Mouse (Mus musculus): ENCODE measurements at regions not wholly inside any gene's neighbourhood (a gene's known extent, or its start where the extent isn't known, plus 50 kb on each side); places are given as distances from the start of the nearest gene placed in this dataset.

DNA sequence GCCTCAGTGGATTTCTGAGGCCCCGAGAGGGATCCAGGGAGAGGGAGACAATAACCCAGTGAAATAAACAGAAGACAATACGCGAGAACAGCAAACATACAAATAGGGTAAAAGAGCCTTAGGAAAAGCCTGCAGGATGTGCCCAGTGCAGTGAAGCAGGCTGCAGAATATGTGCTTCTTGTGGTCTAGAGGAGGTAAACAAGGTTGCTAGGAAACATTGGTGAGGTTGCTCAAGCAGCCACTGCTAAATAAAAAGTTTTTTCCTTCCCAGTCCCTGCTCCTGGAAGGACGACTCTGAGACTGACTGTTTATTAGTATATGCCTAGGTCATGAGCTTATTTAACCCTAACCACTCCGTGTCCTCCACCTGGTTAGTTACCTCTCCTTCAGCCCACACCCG, 201.5 kb downstream of the Gadd45g start:
- Histone ChIP-seq H3K27me3 (ENCODE audit: control insufficient read depth, insufficient read depth, low read depth, low read length) (no peaks in the 10 kb centered on the region), H3K4me2 (ENCODE audit: low read depth, low read length) (no peak overlapping the region), H3K9ac (ENCODE audit: low read depth, low read length) (no peak overlapping the region), H3K4me1 (ENCODE audit: control insufficient read depth, low read depth, low read length) (no peaks in the 10 kb centered on the region), H3K4me3 (ENCODE audit: low read depth, low read length) (no peak overlapping the region), H3K9me3 (replicated peaks; ENCODE audit: control insufficient read depth, low read length) (no peaks in the 10 kb centered on the region), H3K27ac (ENCODE audit: low read length) (no peak overlapping the region), H3K36me3 (ENCODE audit: control insufficient read depth, insufficient read depth) (no peaks in the 10 kb centered on the region)
- 62% methylated on average over 6 of the region's 6 CpGs for WGBS (ENCODE audit: insufficient replicate concordance)
- ATAC-seq (ENCODE audit: low read depth) = no peak

DNA sequence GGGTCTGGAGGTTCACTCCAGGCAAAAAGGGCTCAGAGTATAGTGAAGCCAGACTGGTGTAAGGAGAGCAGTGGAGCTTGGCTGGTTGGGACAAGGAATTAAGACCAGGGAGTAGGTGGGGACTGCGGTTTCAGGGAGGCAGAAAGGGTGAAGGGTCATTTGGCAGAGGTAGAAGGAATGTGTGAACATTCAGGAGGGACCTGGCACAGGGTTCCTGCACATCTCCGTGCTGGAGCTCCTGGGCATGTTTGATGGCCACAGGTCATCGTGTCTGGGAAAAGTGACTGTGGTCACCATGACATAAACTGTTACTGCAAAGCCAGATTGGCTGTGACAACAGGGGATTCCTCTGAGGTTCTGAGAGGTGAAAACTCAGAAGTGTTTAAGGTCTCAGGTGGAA, 202.3 kb downstream of the Gadd45g start:
- Histone ChIP-seq H3K27me3 (ENCODE audit: control insufficient read depth, insufficient read depth, low read depth, low read length) (no peaks in the 10 kb centered on the region), H3K27ac (ENCODE audit: low read length) (no peak overlapping the region), H3K4me1 (ENCODE audit: control insufficient read depth, low read depth, low read length) (no peaks in the 10 kb centered on the region), H3K4me2 (ENCODE audit: low read depth, low read length) (no peak overlapping the region), H3K9me3 (replicated peaks; ENCODE audit: control insufficient read depth, low read length) (no peaks in the 10 kb centered on the region), H3K4me3 (ENCODE audit: low read depth, low read length) (no peak overlapping the region), H3K36me3 (ENCODE audit: control insufficient read depth, insufficient read depth) (no peaks in the 10 kb centered on the region), H3K9ac (ENCODE audit: low read depth, low read length) (no peak overlapping the region)
- ATAC-seq (ENCODE audit: low read depth) = no peak
- WGBS (ENCODE audit: insufficient replicate concordance) = 58% methylated on average over 3 of the region's 3 CpGs

DNA sequence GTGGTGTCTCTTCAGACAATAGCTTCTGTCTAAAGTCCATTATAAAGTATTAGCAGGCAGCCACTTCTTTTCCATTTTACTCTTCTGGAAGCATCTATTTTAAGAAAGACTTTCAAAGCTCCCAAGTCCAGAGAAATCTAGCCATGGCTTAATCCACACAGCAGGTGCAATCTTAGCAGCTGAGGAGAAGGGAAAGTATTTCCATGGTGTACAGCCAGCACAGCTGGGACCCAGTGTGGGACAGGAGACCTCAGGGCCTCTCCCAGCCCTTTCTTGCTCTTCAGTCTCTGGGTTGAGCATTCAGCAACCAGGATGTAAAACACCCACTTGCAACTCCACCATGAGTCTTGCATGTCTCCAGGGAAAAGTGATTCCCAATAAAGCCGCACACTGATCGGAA, 202.8 kb downstream of the Gadd45g start:
- H3K27ac ChIP-seq (ENCODE audit: low read length) = no peak overlapping the region
- H3K9ac ChIP-seq (ENCODE audit: low read depth, low read length) = no peak overlapping the region
- H3K27me3 ChIP-seq (ENCODE audit: control insufficient read depth, insufficient read depth, low read depth, low read length) = no peaks in the 10 kb centered on the region
- no peak overlapping the region for H3K4me3 ChIP-seq (ENCODE audit: low read depth, low read length)
- no peak for ATAC-seq (ENCODE audit: low read depth)
- H3K4me2 ChIP-seq (ENCODE audit: low read depth, low read length) = no peak overlapping the region
- no peaks in the 10 kb centered on the region for H3K9me3 ChIP-seq (replicated peaks; ENCODE audit: control insufficient read depth, low read length)
- no peaks in the 10 kb centered on the region for H3K36me3 ChIP-seq (ENCODE audit: control insufficient read depth, insufficient read depth)
- 78% methylated on average over 2 of the region's 2 CpGs for WGBS (ENCODE audit: insufficient replicate concordance)
- H3K4me1 ChIP-seq (ENCODE audit: control insufficient read depth, low read depth, low read length) = no peaks in the 10 kb centered on the region

DNA sequence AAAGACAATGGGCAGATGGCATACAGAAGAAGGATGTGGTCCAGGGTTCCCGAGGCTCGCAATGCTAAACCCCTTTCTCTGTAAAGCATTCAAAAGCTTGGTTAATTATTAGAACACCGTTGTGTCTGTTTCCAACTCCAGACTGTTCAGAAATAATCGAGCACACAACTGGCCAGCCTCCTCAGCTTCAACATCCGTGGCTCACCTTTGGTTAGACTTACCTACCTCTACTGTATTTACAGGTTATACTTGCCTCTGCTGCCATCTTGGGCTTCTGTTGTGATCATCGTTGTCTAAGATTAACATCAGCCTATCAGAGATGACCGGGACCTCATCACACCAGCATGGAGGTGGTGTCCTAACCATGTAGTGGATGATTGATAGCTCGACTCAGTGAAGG, 209.3 kb downstream of the Gadd45g start:
- no peak overlapping the region for H3K4me2 ChIP-seq (ENCODE audit: low read depth, low read length)
- 57% methylated on average over 8 of the region's 8 CpGs for WGBS (ENCODE audit: insufficient replicate concordance)
- H3K4me1 ChIP-seq (ENCODE audit: control insufficient read depth, low read depth, low read length) = peaks cover 2% of the 10 kb centered on the region
- no peak overlapping the region for H3K4me3 ChIP-seq (ENCODE audit: low read depth, low read length)
- H3K9me3 ChIP-seq (replicated peaks; ENCODE audit: control insufficient read depth, low read length) = no peaks in the 10 kb centered on the region
- no peaks in the 10 kb centered on the region for H3K36me3 ChIP-seq (ENCODE audit: control insufficient read depth, insufficient read depth)
- H3K27ac ChIP-seq (ENCODE audit: low read length) = no peak overlapping the region
- no peak for ATAC-seq (ENCODE audit: low read depth)
- H3K27me3 ChIP-seq (ENCODE audit: control insufficient read depth, insufficient read depth, low read depth, low read length) = no peaks in the 10 kb centered on the region
- H3K9ac ChIP-seq (ENCODE audit: low read depth, low read length) = no peak overlapping the region

DNA sequence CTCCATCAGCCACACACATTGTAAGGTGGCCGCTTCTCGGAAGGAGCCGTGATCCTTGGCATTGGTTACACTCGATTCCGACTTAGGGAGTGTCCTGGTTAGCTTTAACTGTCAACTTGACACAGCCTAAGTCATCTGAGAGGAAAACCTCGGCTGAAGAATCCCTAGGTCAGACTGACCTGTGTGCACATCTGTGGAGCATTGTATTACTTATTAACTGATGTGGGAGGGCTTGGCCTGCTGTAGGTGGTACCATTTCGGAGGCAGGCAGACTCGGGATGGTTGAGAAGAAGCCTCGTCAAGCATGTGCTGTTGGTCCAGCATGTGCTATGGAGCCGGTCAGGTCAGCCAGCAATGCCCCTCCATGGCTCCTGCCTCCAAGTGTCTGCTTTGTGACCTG, 211.0 kb downstream of the Gadd45g start:
- Histone ChIP-seq H3K9ac (ENCODE audit: low read depth, low read length) (no peak overlapping the region), H3K27ac (ENCODE audit: low read length) (no peak overlapping the region), H3K4me2 (ENCODE audit: low read depth, low read length) (no peak overlapping the region), H3K27me3 (ENCODE audit: control insufficient read depth, insufficient read depth, low read depth, low read length) (no peaks in the 10 kb centered on the region), H3K36me3 (ENCODE audit: control insufficient read depth, insufficient read depth) (no peaks in the 10 kb centered on the region), H3K4me3 (ENCODE audit: low read depth, low read length) (no peak overlapping the region), H3K4me1 (ENCODE audit: control insufficient read depth, low read depth, low read length) (peaks cover 9% of the 10 kb centered on the region), H3K9me3 (replicated peaks; ENCODE audit: control insufficient read depth, low read length) (no peaks in the 10 kb centered on the region)
- WGBS (ENCODE audit: insufficient replicate concordance) = 64% methylated on average over 10 of the region's 10 CpGs
- ATAC-seq (ENCODE audit: low read depth) = no peak

GRCm38 (mm10) chr13:52059756-52060417, 213.4 kb downstream of the Gadd45g start:
- H3K27ac ChIP-seq (ENCODE audit: low read length) = no peak overlapping the region
- ATAC-seq (ENCODE audit: low read depth) = no peak
- H3K9me3 ChIP-seq (replicated peaks; ENCODE audit: control insufficient read depth, low read length) = no peaks in the 10 kb centered on the region
- no peak overlapping the region for H3K4me3 ChIP-seq (ENCODE audit: low read depth, low read length)
- WGBS (ENCODE audit: insufficient replicate concordance) = 63% methylated on average over 22 of the region's 22 CpGs
- no peak overlapping the region for H3K4me2 ChIP-seq (ENCODE audit: low read depth, low read length)
- H3K27me3 ChIP-seq (ENCODE audit: control insufficient read depth, insufficient read depth, low read depth, low read length) = no peaks in the 10 kb centered on the region
- no peaks in the 10 kb centered on the region for H3K36me3 ChIP-seq (ENCODE audit: control insufficient read depth, insufficient read depth)
- peaks cover 9% of the 10 kb centered on the region for H3K4me1 ChIP-seq (ENCODE audit: control insufficient read depth, low read depth, low read length)
- no peak overlapping the region for H3K9ac ChIP-seq (ENCODE audit: low read depth, low read length)

GRCm38 (mm10) chr13:52060418-52060870, 214.0 kb downstream of the Gadd45g start:
- Histone ChIP-seq H3K9me3 (replicated peaks; ENCODE audit: control insufficient read depth, low read length) (no peaks in the 10 kb centered on the region), H3K4me3 (ENCODE audit: low read depth, low read length) (no peak overlapping the region), H3K27me3 (ENCODE audit: control insufficient read depth, insufficient read depth, low read depth, low read length) (no peaks in the 10 kb centered on the region), H3K36me3 (ENCODE audit: control insufficient read depth, insufficient read depth) (no peaks in the 10 kb centered on the region), H3K9ac (ENCODE audit: low read depth, low read length) (no peak overlapping the region), H3K4me2 (ENCODE audit: low read depth, low read length) (no peak overlapping the region), H3K4me1 (ENCODE audit: control insufficient read depth, low read depth, low read length) (peaks cover 9% of the 10 kb centered on the region), H3K27ac (ENCODE audit: low read length) (no peak overlapping the region)
- peak; percentile 63 for ATAC-seq (ENCODE audit: low read depth)
- WGBS (ENCODE audit: insufficient replicate concordance) = 62% methylated on average over 10 of the region's 10 CpGs

- H3K36me3 ChIP-seq (ENCODE audit: control insufficient read depth, insufficient read depth) = no peaks in the 10 kb centered on the region
- no peak overlapping the region for H3K4me2 ChIP-seq (ENCODE audit: low read depth, low read length)
- no peaks in the 10 kb centered on the region for H3K9me3 ChIP-seq (replicated peaks; ENCODE audit: control insufficient read depth, low read length)
- H3K9ac ChIP-seq (ENCODE audit: low read depth, low read length) = no peak overlapping the region
- peaks cover 9% of the 10 kb centered on the region for H3K4me1 ChIP-seq (ENCODE audit: control insufficient read depth, low read depth, low read length)
- H3K27me3 ChIP-seq (ENCODE audit: control insufficient read depth, insufficient read depth, low read depth, low read length) = no peaks in the 10 kb centered on the region
- no peak overlapping the region for H3K27ac ChIP-seq (ENCODE audit: low read length)
- no peak overlapping the region for H3K4me3 ChIP-seq (ENCODE audit: low read depth, low read length)
- ATAC-seq (ENCODE audit: low read depth) = peak; percentile 57
These were observed 215.0 kb downstream of the Gadd45g start for GRCm38 (mm10) chr13:52061454-52061853.

DNA sequence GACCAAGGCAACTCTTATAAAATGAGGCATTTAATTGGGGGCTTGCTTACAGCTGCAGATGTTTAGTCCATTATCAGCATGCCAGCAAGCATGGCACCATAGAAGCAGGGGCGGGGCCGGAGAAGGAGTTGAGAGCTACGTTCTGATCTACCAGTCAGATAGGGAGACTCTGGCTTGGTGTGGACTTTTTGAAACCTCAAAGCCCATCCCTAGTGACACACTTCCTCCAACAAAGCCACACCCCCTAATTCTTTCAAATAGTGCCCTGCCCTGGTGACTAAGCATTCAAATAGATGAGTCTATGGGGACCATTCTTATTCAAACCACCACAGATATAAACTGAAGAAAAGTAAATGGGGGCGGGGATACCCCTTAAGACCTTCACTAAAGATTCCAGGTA, 215.4 kb downstream of the Gadd45g start:
- Histone ChIP-seq H3K27me3 (ENCODE audit: control insufficient read depth, insufficient read depth, low read depth, low read length) (no peaks in the 10 kb centered on the region), H3K4me3 (ENCODE audit: low read depth, low read length) (no peak overlapping the region), H3K4me2 (ENCODE audit: low read depth, low read length) (no peak overlapping the region), H3K27ac (ENCODE audit: low read length) (no peak overlapping the region), H3K4me1 (ENCODE audit: control insufficient read depth, low read depth, low read length) (peaks cover 9% of the 10 kb centered on the region), H3K9me3 (replicated peaks; ENCODE audit: control insufficient read depth, low read length) (no peaks in the 10 kb centered on the region), H3K9ac (ENCODE audit: low read depth, low read length) (no peak overlapping the region), H3K36me3 (ENCODE audit: control insufficient read depth, insufficient read depth) (no peaks in the 10 kb centered on the region)
- 0 out of 2 replicates have a peak, but pooled peaks have one; percentile 10 for ATAC-seq (ENCODE audit: low read depth)
- 43% methylated on average over 4 of the region's 4 CpGs for whole genome bisulfite sequencing (ENCODE audit: insufficient replicate concordance)
